Mouse (Mus musculus) stomach, embryonic 14.5 days (tissue): ENCODE results near the gene Ints14. TPM values are rescaled to one million over a fixed set of nuclear protein-coding genes. Genes with fewer than 3 reads are reported as not detected.

Source experiments
- ATAC-seq: fragments of 200-750 bp; cut with Nextera tagmentation; 2 replicates; pipeline ENCODE4 v1.8.0; 2017; ENCODE audit warnings: low read depth, moderate TSS enrichment; ENCODE audit not compliant: insufficient number of reproducible peaks, insufficient read depth, low FRiP score
- H3K27ac ChIP-seq: fragments of 300-500 bp; sonication (generic); 2 replicates; pipeline ENCODE4 v1.5.1; 2014; ENCODE audit warnings: mild to moderate bottlenecking, low read length, moderate library complexity, mixed read lengths
- H3K27me3 ChIP-seq: fragments of 300-500 bp; sonication (generic); 2 replicates; pipeline ENCODE4 v1.6.1; 2014; ENCODE audit warnings: low read length, control low read depth, mixed read lengths; ENCODE audit not compliant: control insufficient read depth, insufficient read depth
- H3K36me3 ChIP-seq: fragments of 300-500 bp; sonication (generic); 2 replicates; pipeline ENCODE4 v1.6.1; 2014; ENCODE audit warnings: mild to moderate bottlenecking, control low read depth, low read length, moderate library complexity, mixed read lengths; ENCODE audit not compliant: control insufficient read depth, insufficient read depth
- H3K4me1 ChIP-seq: fragments of 300-500 bp; sonication (generic); 2 replicates; pipeline ENCODE4 v1.6.1; 2014; ENCODE audit warnings: low read length, control low read depth, mixed read lengths; ENCODE audit not compliant: control insufficient read depth, insufficient read depth
- H3K4me2 ChIP-seq: fragments of 300-500 bp; sonication (generic); replicated peaks from 2 replicates; pipeline ENCODE4 v1.6.1; 2014; ENCODE audit warnings: low read depth, low read length, control low read depth
- H3K4me3 ChIP-seq: fragments of 300-500 bp; sonication (generic); 2 replicates; pipeline ENCODE4 v1.5.1; 2014; ENCODE audit warnings: low read depth, low read length, control low read depth
- H3K9ac ChIP-seq: fragments of 300-500 bp; sonication (generic); replicated peaks from 2 replicates; pipeline ENCODE4 v1.6.1; 2014; ENCODE audit warnings: low read depth, mild to moderate bottlenecking, control low read depth, low read length, moderate library complexity, mixed read lengths
- H3K9me3 ChIP-seq: fragments of 300-500 bp; sonication (generic); 2 replicates; pipeline ENCODE4 v1.6.1; 2016; ENCODE audit warnings: low read depth, low read length, control low read depth; ENCODE audit not compliant: control insufficient read depth
- WGBS: fragments of 180-500 bp; shearing (Covaris S2); extraction: QIAGEN DNeasy Blood & Tissue Kit; methylation state at CpG from one replicate; pipeline ENCODE4 v1.1.7; 2014; 5-methylcytosine and 5-hydroxymethylcytosine counted together
- polyA plus RNA-seq: library from polyadenylated mRNA; unstranded; fragments of >200 nt; fragmentation: Nextera tagmentation; extraction: Ambion mirVana; gene quantifications from 2 replicates; pipeline ENCODE4 v1.2.1, GENCODE M21; 2014

Ints14 gene
- polyA plus RNA-seq, 1 experiment from 2014 or later, result 53.2 TPM

DNA sequence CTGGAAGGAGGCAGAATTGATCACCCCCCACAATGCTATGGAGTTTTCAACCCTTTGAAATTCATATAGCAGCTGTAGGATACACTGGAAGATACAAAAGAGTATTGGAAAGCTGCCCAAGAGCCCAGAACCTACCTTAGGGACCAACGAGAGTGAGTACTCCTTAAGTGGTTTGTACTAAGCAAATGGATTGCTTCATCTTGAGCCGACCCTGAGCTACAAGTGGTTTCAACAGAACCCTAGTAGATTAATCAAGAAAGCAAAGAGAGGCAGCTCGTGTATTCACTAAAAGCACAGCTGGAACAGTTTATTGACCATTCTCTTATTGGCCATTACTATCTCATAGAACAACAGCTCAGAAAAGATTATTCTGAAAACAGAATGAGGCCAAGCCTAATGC lies 58.4 kb downstream of the Ints14 start:
- Histone ChIP-seq H3K4me1 (peaks cover 18% of the 10 kb centered on the region), H3K4me3 (no peak overlapping the region), H3K27me3 (no peaks in the 10 kb centered on the region), H3K36me3 (no peaks in the 10 kb centered on the region), H3K9me3 (no peaks in the 10 kb centered on the region), H3K9ac (no peak overlapping the region), H3K27ac (no peak overlapping the region), H3K4me2 (no peak overlapping the region)
- ATAC-seq, result no peak
- 17% methylated on average over 3 of the region's 3 CpGs for WGBS

DNA sequence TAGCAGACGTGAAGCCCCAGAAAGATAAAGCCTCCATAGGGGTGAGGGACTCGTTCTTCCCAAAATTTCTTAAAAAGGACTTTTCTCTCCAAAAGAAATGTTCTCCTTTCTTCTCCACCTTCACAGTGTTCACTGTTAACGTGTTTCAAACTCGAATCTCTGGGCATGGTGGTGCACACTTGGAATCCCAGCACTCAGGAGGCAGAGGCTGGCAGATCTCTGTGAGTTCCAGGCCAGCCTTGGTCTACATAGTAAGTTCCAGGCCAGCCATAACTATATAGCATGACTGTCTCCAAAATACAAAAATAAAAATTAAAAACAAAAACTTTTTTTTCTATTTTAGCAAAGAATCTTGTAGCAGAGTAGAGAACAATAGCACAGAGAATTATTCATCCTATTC lies 59.4 kb downstream of the Ints14 start:
- H3K36me3 ChIP-seq, result no peaks in the 10 kb centered on the region
- no peak overlapping the region for H3K9ac ChIP-seq
- peak overlapping the region; percentile 80 for H3K4me2 ChIP-seq
- peaks cover 18% of the 10 kb centered on the region for H3K4me1 ChIP-seq
- H3K27ac ChIP-seq, result no peak overlapping the region
- H3K4me3 ChIP-seq, result peak overlapping the region; percentile 56; the same call in 1 of the 2 replicates
- no peak for ATAC-seq
- no peaks in the 10 kb centered on the region for H3K9me3 ChIP-seq
- no peaks in the 10 kb centered on the region for H3K27me3 ChIP-seq
- 69% methylated on average over 4 of the region's 4 CpGs for WGBS

DNA sequence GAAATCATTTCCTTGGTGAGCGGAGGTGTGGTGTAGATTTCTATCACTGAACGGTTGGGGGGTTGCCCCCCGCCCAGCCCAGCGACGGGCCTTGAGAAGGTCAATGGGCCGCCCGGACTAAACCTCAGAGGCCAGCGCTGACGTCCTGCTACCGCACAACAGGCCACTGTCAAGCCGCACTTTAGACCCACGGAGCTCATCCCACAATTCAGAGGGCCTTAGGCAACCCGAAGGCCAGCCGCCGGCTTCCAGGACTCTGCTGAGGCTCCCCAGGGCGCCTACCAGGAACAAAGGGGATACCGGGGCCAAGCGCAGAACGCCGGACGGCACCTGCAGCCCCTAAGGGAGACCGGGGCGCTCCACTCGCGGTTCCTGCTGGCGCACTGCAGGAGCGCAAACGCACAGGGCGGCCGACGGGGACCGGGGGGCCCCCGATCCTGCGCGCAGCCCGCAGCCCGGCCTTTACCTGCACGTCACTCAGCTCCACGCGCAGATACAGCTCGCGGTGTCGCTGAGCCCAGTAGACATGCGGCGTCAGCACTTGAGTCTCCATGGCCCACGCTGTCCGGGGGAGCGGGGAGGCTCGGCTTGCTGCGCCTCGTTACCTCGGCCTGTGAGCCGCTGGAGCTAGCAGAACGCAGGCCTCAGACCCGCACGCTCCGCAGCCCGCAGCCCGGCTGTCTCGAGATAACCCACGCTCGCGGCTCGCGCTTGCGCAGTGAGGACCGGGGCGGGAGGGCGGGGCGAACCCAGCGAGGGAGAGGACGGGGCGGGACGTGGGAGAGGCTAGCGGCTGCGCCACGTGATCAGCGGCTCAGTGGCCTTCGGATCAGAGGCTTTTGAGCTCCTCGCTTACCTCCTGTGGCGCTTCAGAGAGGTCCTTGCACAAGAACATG lies 60.5 kb downstream of the Ints14 start, which contains the start of gene Hacd3:
Hacd3 (minus strand) TSS at position 703 of the 896 bp plus-strand sequence.
- Histone ChIP-seq H3K27me3 (no peaks in the 10 kb centered on the region), H3K4me2 (peak within 1 kb of the TSS; percentile 80), H3K9ac (peak within 1 kb of the TSS; percentile 64), H3K36me3 (no peaks in the 10 kb centered on the region), H3K9me3 (no peaks in the 10 kb centered on the region), H3K27ac (peak within 1 kb of the TSS; percentile 82), H3K4me1 (peaks cover 16% of the 10 kb centered on the region), H3K4me3 (peak within 1 kb of the TSS; percentile 56)
- WGBS, result under 1% methylated on average over 81 of the region's 81 CpGs
- peak; percentile 93 for ATAC-seq

DNA sequence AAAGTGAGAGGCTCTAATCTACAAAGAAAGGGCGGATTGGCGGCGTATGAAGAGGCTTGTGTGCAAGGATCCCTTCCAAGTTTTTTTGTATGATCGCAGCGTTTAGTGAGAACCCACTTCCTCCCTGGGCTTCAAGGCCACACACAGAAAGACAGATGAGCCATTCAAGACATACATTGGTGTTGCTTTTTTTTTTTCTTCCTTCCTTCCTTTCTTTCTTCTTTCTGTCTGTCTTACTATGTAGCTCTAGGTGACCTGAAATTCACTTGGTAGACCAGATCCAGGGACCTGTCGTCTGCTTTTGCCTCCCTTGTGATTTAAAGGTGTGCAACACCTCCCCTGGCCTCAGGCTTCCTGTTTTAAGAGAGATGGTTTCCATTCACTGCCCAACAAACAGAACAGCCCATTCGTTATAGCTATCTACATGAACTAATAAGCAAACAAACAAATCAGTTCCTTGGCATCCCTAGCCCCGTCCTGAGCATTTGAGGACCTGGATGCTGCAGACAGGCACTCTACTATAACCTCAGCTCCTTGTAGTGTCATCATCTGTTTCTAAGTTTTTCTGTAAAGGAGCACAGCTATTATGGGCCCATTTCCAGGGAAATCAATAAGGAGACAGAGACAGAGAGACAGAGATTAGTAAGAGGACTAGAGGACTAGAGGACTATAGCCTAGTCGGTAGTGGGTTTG lies 61.3 kb downstream of the Ints14 start:
- no peaks in the 10 kb centered on the region for H3K36me3 ChIP-seq
- peak overlapping the region; percentile 82 for H3K27ac ChIP-seq
- ATAC-seq, result no peak
- peak overlapping the region; percentile 40 for H3K9ac ChIP-seq
- WGBS, result 23% methylated on average over 9 of the region's 9 CpGs
- H3K4me2 ChIP-seq, result peak overlapping the region; percentile 80
- peaks cover 16% of the 10 kb centered on the region for H3K4me1 ChIP-seq
- H3K9me3 ChIP-seq, result no peaks in the 10 kb centered on the region
- peak overlapping the region; percentile 56 for H3K4me3 ChIP-seq
- H3K27me3 ChIP-seq, result no peaks in the 10 kb centered on the region

DNA sequence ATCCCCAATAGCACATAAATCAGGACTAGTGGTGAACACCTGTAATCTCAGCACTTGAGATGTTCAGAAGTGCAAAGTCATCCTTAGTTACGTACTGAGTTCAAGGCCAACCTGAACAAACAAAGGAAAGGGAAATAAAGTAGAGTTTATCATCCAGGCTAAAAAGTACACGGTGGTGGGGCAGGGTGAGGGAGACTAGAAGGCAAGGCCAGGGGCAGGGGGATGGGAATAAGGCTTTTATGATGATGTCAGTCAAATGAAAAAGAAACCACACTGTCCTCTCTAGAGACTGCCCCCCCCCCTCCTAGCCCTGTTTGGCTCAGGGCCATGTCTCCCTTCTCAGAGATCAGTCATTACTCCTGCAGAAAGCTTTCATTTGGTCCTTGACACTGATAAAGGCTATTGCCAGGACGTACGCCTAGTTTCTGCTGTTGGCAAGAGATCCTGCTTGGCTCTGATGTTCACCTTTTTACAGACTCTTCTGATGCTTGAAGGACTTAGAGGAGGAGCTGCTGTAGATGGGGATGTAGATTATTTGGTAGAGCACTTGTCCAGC lies 62.0 kb downstream of the Ints14 start:
- no peak overlapping the region for H3K9ac ChIP-seq
- 59% methylated on average over 4 of the region's 4 CpGs for WGBS
- H3K4me2 ChIP-seq, result no peak overlapping the region
- H3K27me3 ChIP-seq, result no peaks in the 10 kb centered on the region
- no peak overlapping the region for H3K4me3 ChIP-seq
- no peak overlapping the region for H3K27ac ChIP-seq
- H3K9me3 ChIP-seq, result no peaks in the 10 kb centered on the region
- no peaks in the 10 kb centered on the region for H3K36me3 ChIP-seq
- peaks cover 16% of the 10 kb centered on the region for H3K4me1 ChIP-seq
- no peak for ATAC-seq

DNA sequence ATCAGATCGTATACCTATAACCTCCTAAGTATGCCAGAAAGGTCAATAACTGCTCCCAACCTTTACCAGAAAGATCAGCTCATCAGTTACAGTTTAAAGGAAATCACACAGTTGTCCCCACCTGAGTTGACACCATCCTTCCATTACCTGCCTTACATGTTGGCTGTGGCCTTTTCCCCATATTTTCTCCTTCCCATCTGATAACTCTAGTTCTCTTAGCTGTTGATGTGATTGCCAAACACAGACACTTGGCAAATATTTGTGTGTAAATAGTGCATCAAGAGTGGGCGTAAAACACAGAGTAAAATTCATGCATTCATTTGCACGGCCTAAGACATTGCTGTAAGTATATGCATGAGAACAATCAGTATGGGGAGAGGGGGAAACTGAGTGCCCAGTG lies 62.7 kb downstream of the Ints14 start:
- WGBS, result 83% methylated on average over 3 of the region's 3 CpGs
- ATAC-seq, result no peak
- H3K4me1 ChIP-seq, result peaks cover 16% of the 10 kb centered on the region
- no peaks in the 10 kb centered on the region for H3K27me3 ChIP-seq
- H3K4me2 ChIP-seq, result no peak overlapping the region
- H3K9me3 ChIP-seq, result no peaks in the 10 kb centered on the region
- H3K4me3 ChIP-seq, result no peak overlapping the region
- no peaks in the 10 kb centered on the region for H3K36me3 ChIP-seq
- H3K27ac ChIP-seq, result no peak overlapping the region
- no peak overlapping the region for H3K9ac ChIP-seq

DNA sequence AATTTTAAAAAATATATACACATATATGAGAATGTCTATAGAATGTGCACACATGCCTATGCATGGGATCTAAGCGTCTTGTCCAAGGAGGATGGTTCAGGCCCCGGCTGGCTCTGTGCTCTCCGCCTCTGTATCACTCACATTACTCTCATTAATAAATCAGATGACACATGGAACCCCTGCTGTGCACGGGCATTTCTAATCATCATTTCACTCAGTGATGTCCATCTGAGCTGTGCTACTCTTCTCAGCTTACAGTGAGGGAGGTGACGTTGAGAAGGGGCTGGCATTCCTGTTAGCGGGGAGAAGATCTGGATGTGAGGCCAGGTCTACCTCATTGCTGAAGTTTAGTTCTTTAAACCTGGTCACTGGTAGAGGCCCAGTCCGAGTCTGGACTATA lies 66.5 kb downstream of the Ints14 start:
- Histone ChIP-seq H3K36me3 (no peaks in the 10 kb centered on the region), H3K27ac (no peak overlapping the region), H3K9me3 (no peaks in the 10 kb centered on the region), H3K9ac (no peak overlapping the region), H3K4me1 (no peaks in the 10 kb centered on the region), H3K27me3 (no peaks in the 10 kb centered on the region), H3K4me2 (no peak overlapping the region), H3K4me3 (no peak overlapping the region)
- WGBS, result 75% methylated on average over 7 of the region's 7 CpGs
- ATAC-seq, result no peak

DNA sequence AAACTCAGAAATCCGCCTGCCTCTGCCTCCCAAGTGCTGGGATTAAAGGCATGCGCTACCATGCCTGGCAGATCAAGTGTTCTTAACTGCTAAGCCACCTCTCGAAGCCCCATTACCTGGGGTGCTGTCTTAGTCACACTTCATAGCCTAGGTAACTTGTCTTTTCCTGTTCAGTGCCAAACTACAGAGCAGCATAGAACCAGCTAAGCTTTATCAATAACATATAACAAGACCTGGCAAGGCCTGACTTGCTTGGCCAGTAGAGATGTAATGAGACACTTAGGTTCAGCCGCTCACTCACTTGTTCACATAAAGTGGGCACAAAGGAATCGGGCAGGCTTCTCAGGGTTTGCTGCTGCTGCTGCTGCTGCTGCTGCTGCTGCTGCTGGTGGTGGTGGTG lies 67.6 kb downstream of the Ints14 start:
- no peak for ATAC-seq
- Histone ChIP-seq H3K27me3 (no peaks in the 10 kb centered on the region), H3K4me1 (peaks cover 4% of the 10 kb centered on the region), H3K9ac (no peak overlapping the region), H3K36me3 (no peaks in the 10 kb centered on the region), H3K4me3 (no peak overlapping the region), H3K4me2 (no peak overlapping the region), H3K27ac (no peak overlapping the region), H3K9me3 (no peaks in the 10 kb centered on the region)
- 88% methylated on average over 5 of the region's 5 CpGs for WGBS
